Mouse (Mus musculus) cerebellum, adult 9-11 months (tissue): ENCODE results near the gene Msh6.
"Not testable (repeated sequence)": the region's sequence is repeated elsewhere in the genome, so short reads cannot be mapped to it uniquely, and the experiment has no call there.

Experiments
- DNase-seq: peaks from one replicate; pipeline ENCODE4 v3.0.0; 2022

The Msh6 gene

GRCm38 (mm10) chr17:87982112-87982511, 7.2 kb downstream of the Msh6 start:
- no peak for DNase-seq

DNA sequence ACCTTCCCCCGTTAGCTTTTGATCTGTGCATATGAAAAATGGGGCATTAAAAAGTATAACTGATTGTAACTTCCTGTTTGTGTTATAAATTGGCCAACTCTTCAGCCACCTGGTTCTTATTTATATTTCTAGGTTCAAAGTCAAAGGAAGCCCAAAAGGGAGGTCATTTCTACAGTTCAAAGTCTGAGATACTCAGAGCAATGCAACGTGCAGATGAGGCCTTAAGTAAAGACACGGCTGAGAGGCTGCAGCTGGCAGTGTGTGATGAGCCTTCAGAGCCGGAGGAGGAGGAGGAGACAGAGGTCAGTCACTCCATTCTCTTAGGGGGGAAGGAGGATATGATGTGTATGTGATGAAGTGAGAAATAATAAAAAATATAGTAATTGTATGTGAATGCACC, 8.5 kb downstream of the Msh6 start:
- DNase-seq, result no peak

DNA sequence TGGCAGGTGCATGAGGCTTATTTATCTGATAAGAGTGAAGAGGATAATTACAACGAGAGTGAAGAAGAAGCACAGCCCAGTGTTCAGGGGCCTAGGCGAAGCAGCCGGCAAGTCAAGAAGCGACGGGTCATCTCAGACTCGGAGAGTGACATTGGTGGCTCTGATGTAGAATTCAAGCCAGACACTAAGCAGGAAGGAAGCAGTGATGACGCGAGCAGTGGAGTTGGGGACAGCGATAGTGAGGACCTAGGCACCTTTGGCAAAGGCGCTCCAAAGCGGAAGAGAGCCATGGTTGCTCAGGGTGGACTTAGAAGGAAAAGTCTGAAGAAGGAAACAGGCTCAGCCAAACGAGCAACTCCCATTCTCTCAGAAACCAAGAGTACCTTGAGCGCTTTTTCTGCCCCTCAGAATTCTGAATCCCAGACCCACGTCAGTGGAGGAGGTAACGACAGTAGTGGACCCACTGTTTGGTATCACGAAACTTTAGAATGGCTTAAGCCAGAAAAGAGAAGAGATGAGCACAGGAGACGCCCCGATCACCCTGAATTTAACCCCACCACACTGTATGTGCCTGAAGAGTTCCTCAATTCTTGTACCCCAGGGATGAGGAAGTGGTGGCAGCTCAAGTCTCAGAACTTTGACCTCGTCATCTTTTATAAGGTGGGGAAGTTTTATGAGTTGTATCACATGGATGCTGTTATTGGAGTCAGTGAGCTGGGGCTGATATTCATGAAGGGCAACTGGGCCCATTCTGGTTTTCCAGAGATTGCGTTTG, 9.8 kb downstream of the Msh6 start:
- no peak for DNase-seq

- no peak for DNase-seq
Observed at GRCm38 (mm10) chr17:87985916-87986315, 11.1 kb downstream of the Msh6 start.

DNA sequence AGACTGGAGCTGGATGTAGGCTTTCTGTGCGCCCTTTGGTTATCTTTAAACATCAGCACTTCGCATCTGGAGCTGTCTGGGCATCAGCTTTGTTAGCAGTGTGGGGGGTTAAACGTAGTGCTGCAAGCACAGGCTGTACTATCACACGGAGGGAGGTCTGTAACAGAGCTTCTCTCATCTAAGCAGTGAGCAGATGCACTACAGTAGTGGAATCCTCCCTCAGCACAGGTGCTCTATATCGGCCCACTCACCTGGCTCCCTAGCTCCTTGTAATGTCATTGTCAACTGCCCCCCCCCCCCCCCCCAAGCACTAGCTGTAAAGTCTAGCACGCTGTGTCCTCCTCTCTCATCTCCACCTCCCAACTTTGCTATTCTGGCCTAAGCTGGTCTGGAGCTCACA, 12.6 kb downstream of the Msh6 start:
- no peak for DNase-seq

- DNase-seq, result no peak
Observed at GRCm38 (mm10) chr17:87992154-87992553, 17.3 kb downstream of the Msh6 start.

DNA sequence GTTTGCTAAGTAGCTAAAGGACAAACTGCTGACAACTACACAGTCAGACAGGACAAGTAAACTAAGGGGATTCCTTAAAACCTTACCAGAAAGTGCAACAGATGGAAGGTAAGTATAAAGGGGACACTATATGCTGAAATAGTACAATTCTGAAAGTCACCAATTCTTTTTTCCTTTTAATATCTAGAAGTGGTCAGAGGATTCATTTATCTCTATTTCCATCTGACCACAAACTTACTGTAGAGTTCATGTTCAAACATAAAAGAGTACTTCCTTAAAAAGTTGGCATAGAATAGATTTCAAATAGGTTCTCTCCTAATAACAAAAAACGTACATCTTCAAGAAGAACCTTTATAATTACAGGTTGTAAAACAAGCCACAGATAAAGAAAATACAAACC, 18.5 kb downstream of the Msh6 start:
- no peak for DNase-seq

- DNase-seq, result no peak
Observed at GRCm38 (mm10) chr17:87997808-87998207, 22.9 kb downstream of the Msh6 start.

GRCm38 (mm10) chr17:88004892-88005291, 30.0 kb downstream of the Msh6 start:
- DNase-seq, result no peak

- no peak for DNase-seq
Observed at GRCm38 (mm10) chr17:88006956-88007355, 32.1 kb downstream of the Msh6 start.

- DNase-seq, result no peak
Observed at GRCm38 (mm10) chr17:88014456-88014855, 39.6 kb downstream of the Msh6 start.

DNA sequence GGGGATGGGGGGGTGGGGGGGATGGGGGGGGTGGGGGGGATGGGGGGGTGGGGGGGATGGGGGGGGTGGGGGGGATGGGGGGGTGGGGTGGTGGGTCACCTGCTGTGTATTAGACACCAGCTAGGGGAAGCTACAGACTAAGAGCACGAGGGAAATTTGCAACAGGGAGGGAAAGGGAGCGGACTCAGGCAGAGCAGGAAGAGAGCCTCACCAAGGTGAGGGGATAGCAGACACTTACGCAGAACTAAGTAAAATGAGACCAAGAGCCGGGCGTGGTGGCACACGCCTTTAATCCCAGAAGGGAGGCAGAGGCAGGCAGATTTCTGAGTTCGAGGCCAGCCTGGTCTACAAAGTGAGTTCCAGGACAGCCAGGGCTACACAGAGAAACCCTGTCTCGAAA, 41.2 kb downstream of the Msh6 start:
- not testable (repeated sequence) for DNase-seq

DNA sequence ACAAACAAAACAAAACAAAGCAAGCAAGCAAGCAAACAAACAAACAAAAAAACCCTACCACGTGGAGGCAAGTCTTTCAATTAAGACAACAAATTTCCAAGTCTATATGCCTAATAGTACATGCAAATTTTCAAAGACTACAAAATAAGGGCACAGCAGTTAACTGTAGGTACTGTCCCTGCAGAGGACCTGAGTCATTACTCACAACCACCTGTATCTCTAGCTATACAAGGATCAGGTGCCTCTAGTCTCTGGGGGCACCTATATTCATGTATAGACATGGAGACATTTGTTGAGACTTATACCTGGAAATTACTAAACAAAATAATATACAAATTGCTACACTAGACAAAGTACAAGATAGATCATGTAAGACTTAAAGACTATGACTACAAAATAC, 49.1 kb downstream of the Msh6 start:
- no peak for DNase-seq

DNA sequence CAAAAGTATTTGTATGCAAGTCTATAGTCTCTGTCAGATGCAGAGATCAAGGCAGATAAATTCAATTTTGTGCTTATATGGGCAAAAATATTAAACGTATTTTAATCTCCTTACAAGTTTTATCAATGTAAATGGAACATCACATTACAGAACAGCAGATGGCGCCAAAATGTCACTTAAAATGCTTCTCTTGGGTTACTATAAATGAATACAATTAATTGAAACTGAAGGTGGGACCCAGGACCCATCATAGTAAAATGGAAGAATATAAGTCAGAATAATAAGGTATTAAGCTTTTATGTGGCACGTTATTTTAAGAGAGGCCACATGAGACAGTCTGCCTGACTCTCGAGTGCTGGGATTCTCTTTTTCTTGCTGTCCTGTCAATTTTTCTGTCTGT, 50.4 kb downstream of the Msh6 start:
- peak; percentile 35 for DNase-seq

- no peak for DNase-seq
Observed at GRCm38 (mm10) chr17:88029194-88029970, 54.5 kb downstream of the Msh6 start.

GRCm38 (mm10) chr17:88031755-88032154, 56.9 kb downstream of the Msh6 start:
- no peak for DNase-seq

GRCm38 (mm10) chr17:88034418-88034817, 59.6 kb downstream of the Msh6 start:
- DNase-seq, result no peak
